Mouse (Mus musculus): ENCODE results near the gene Gm49661. TPM values are rescaled to one million over a fixed set of nuclear protein-coding genes. Genes with fewer than 3 reads are reported as not detected.

Gm49661 gene
- polyA plus RNA-seq, 1 experiment from 2014 or later: not detected

- H3K27me3 ChIP-seq (ENCODE audit: control insufficient read depth, insufficient read depth, low read length): peaks cover 10% of the 10 kb centered on the region
- no peak overlapping the region for H3K27ac ChIP-seq (replicated peaks; ENCODE audit: low read depth, low read length)
- H3K4me2 ChIP-seq (ENCODE audit: low read depth, low read length): no peak overlapping the region
- H3K9me3 ChIP-seq (replicated peaks; ENCODE audit: control insufficient read depth, low read length): no peaks in the 10 kb centered on the region
- DNase-seq (ENCODE audit: low spot score) (no peak), ATAC-seq (replicated peaks; ENCODE audit: insufficient number of reproducible peaks, low FRiP score, low TSS enrichment, low read depth) (0 out of 2 replicates have a peak, but pooled peaks have one; percentile 22)
- H3K4me1 ChIP-seq (ENCODE audit: control insufficient read depth, insufficient read depth, low read length): no peaks in the 10 kb centered on the region
- no peak overlapping the region for H3K9ac ChIP-seq (replicated peaks; ENCODE audit: low read length)
- H3K36me3 ChIP-seq (replicated peaks; ENCODE audit: control insufficient read depth, insufficient read depth, low read depth, low read length): no peaks in the 10 kb centered on the region; the same call in 1 of the 2 replicates
- H3K4me3 ChIP-seq (ENCODE audit: low read depth, low read length): no peak overlapping the region
- 13% methylated on average over 18 of the region's 18 CpGs for WGBS
Observed at GRCm38 (mm10) chr8:84952612-84953255, 16.5 kb downstream of the Gm49661 start.

GRCm38 (mm10) chr8:84949753-84950152 is 19.5 kb downstream of the Gm49661 start:
- Histone ChIP-seq H3K4me2 (ENCODE audit: low read depth, low read length) (no peak overlapping the region), H3K27me3 (ENCODE audit: control insufficient read depth, insufficient read depth, low read length) (peaks cover 36% of the 10 kb centered on the region), H3K4me1 (ENCODE audit: control insufficient read depth, insufficient read depth, low read length) (peaks cover 4% of the 10 kb centered on the region), H3K9ac (replicated peaks; ENCODE audit: low read length) (no peak overlapping the region), H3K27ac (replicated peaks; ENCODE audit: low read depth, low read length) (no peak overlapping the region), H3K36me3 (replicated peaks; ENCODE audit: control insufficient read depth, insufficient read depth, low read depth, low read length) (no peaks in the 10 kb centered on the region), H3K4me3 (ENCODE audit: low read depth, low read length) (no peak overlapping the region), H3K9me3 (replicated peaks; ENCODE audit: control insufficient read depth, low read length) (no peaks in the 10 kb centered on the region)
- WGBS: 19% methylated on average over 12 of the region's 12 CpGs
- ATAC-seq (replicated peaks; ENCODE audit: insufficient number of reproducible peaks, low FRiP score, low TSS enrichment, low read depth) (no peak), DNase-seq (ENCODE audit: low spot score) (no peak)

- WGBS: 14% methylated on average over 9 of the region's 9 CpGs
Observed at GRCm38 (mm10) chr8:84947241-84947545, 22.0 kb downstream of the Gm49661 start.

GRCm38 (mm10) chr8:84946528-84947240 is 22.5 kb downstream of the Gm49661 start, which contains the start of gene Rtbdn:
Rtbdn (plus strand) TSS chr8:84946991.
- Histone ChIP-seq H3K9ac (replicated peaks; ENCODE audit: low read length) (peak within 1 kb of the TSS; percentile 22; the same call in 1 of the 2 replicates), H3K27me3 (ENCODE audit: control insufficient read depth, insufficient read depth, low read length) (peaks cover 45% of the 10 kb centered on the region), H3K4me1 (ENCODE audit: control insufficient read depth, insufficient read depth, low read length) (peaks cover 4% of the 10 kb centered on the region), H3K27ac (replicated peaks; ENCODE audit: low read depth, low read length) (no peak within 1 kb of the TSS), H3K36me3 (replicated peaks; ENCODE audit: control insufficient read depth, insufficient read depth, low read depth, low read length) (no peaks in the 10 kb centered on the region), H3K4me3 (ENCODE audit: low read depth, low read length) (peak within 1 kb of the TSS; percentile 39), H3K4me2 (ENCODE audit: low read depth, low read length) (peak within 1 kb of the TSS; percentile 85), H3K9me3 (replicated peaks; ENCODE audit: control insufficient read depth, low read length) (no peaks in the 10 kb centered on the region)
- ATAC-seq (replicated peaks; ENCODE audit: insufficient number of reproducible peaks, low FRiP score, low TSS enrichment, low read depth) (no peak), DNase-seq (ENCODE audit: low spot score) (no peak)
- WGBS: 6% methylated on average over 17 of the region's 17 CpGs

More at GRCm38 (mm10) chr8:84947241-84947545, 22.0 kb downstream of the Gm49661 start:
- no peak overlapping the region for H3K4me2 ChIP-seq (ENCODE audit: low read depth, low read length)
- H3K27ac ChIP-seq (replicated peaks; ENCODE audit: low read depth, low read length): no peak overlapping the region
- DNase-seq (ENCODE audit: low spot score): peak; percentile 83
- H3K9me3 ChIP-seq (replicated peaks; ENCODE audit: control insufficient read depth, low read length): no peaks in the 10 kb centered on the region
- no peak for ATAC-seq (replicated peaks; ENCODE audit: insufficient number of reproducible peaks, low FRiP score, low TSS enrichment, low read depth)
- H3K36me3 ChIP-seq (replicated peaks; ENCODE audit: control insufficient read depth, insufficient read depth, low read depth, low read length): no peaks in the 10 kb centered on the region
- peaks cover 4% of the 10 kb centered on the region for H3K4me1 ChIP-seq (ENCODE audit: control insufficient read depth, insufficient read depth, low read length)
- H3K9ac ChIP-seq (replicated peaks; ENCODE audit: low read length): no peak overlapping the region
- peaks cover 45% of the 10 kb centered on the region for H3K27me3 ChIP-seq (ENCODE audit: control insufficient read depth, insufficient read depth, low read length)
- no peak overlapping the region for H3K4me3 ChIP-seq (ENCODE audit: low read depth, low read length)

- peak overlapping the region; percentile 39 for H3K4me3 ChIP-seq (ENCODE audit: low read depth, low read length)
- DNase-seq (ENCODE audit: low spot score) (peak; percentile 51), ATAC-seq (replicated peaks; ENCODE audit: insufficient number of reproducible peaks, low FRiP score, low TSS enrichment, low read depth) (peak; percentile 21; the same call in 1 of the 2 replicates)
- peak overlapping the region; percentile 85 for H3K4me2 ChIP-seq (ENCODE audit: low read depth, low read length)
- H3K9me3 ChIP-seq (replicated peaks; ENCODE audit: control insufficient read depth, low read length): no peaks in the 10 kb centered on the region
- H3K4me1 ChIP-seq (ENCODE audit: control insufficient read depth, insufficient read depth, low read length): peaks cover 4% of the 10 kb centered on the region
- H3K27me3 ChIP-seq (ENCODE audit: control insufficient read depth, insufficient read depth, low read length): peaks cover 45% of the 10 kb centered on the region
- under 1% methylated on average over 39 of the region's 67 CpGs for WGBS
- H3K36me3 ChIP-seq (replicated peaks; ENCODE audit: control insufficient read depth, insufficient read depth, low read depth, low read length): no peaks in the 10 kb centered on the region
- H3K9ac ChIP-seq (replicated peaks; ENCODE audit: low read length): peak overlapping the region; percentile 22; the same call in 1 of the 2 replicates
- H3K27ac ChIP-seq (replicated peaks; ENCODE audit: low read depth, low read length): no peak overlapping the region
Observed at GRCm38 (mm10) chr8:84945633-84946527, 23.4 kb downstream of the Gm49661 start.

GRCm38 (mm10) chr8:84945235-84945632 is 24.0 kb downstream of the Gm49661 start:
- Histone ChIP-seq H3K27me3 (ENCODE audit: control insufficient read depth, insufficient read depth, low read length) (peaks cover 43% of the 10 kb centered on the region), H3K27ac (replicated peaks; ENCODE audit: low read depth, low read length) (no peak overlapping the region), H3K9ac (replicated peaks; ENCODE audit: low read length) (no peak overlapping the region), H3K4me3 (ENCODE audit: low read depth, low read length) (no peak overlapping the region), H3K4me2 (ENCODE audit: low read depth, low read length) (peak overlapping the region; percentile 85), H3K36me3 (replicated peaks; ENCODE audit: control insufficient read depth, insufficient read depth, low read depth, low read length) (no peaks in the 10 kb centered on the region), H3K9me3 (replicated peaks; ENCODE audit: control insufficient read depth, low read length) (no peaks in the 10 kb centered on the region), H3K4me1 (ENCODE audit: control insufficient read depth, insufficient read depth, low read length) (peaks cover 4% of the 10 kb centered on the region)
- WGBS: 5% methylated on average over 11 of the region's 11 CpGs
- DNase-seq (ENCODE audit: low spot score) (no peak), ATAC-seq (replicated peaks; ENCODE audit: insufficient number of reproducible peaks, low FRiP score, low TSS enrichment, low read depth) (0 out of 2 replicates have a peak, but pooled peaks have one; percentile 29)

GRCm38 (mm10) chr8:84944478-84945160 is 24.6 kb downstream of the Gm49661 start:
- H3K36me3 ChIP-seq (replicated peaks; ENCODE audit: control insufficient read depth, insufficient read depth, low read depth, low read length): no peaks in the 10 kb centered on the region
- ATAC-seq (replicated peaks; ENCODE audit: insufficient number of reproducible peaks, low FRiP score, low TSS enrichment, low read depth) (0 out of 2 replicates have a peak, but pooled peaks have one; percentile 40), DNase-seq (ENCODE audit: low spot score) (peak; percentile 67)
- no peak overlapping the region for H3K27ac ChIP-seq (replicated peaks; ENCODE audit: low read depth, low read length)
- 4% methylated on average over 26 of the region's 26 CpGs for WGBS
- H3K4me3 ChIP-seq (ENCODE audit: low read depth, low read length): 0 out of 2 replicates have a peak overlapping the region, but pooled peaks have one; percentile 5
- H3K4me2 ChIP-seq (ENCODE audit: low read depth, low read length): no peak overlapping the region
- H3K4me1 ChIP-seq (ENCODE audit: control insufficient read depth, insufficient read depth, low read length): peaks cover 4% of the 10 kb centered on the region
- peaks cover 39% of the 10 kb centered on the region for H3K27me3 ChIP-seq (ENCODE audit: control insufficient read depth, insufficient read depth, low read length)
- H3K9me3 ChIP-seq (replicated peaks; ENCODE audit: control insufficient read depth, low read length): no peaks in the 10 kb centered on the region
- H3K9ac ChIP-seq (replicated peaks; ENCODE audit: low read length): no peak overlapping the region
